Mouse (Mus musculus) midbrain, embryonic 10.5 days (tissue): ENCODE data around the gene Zbtb8os. TPM values are rescaled to one million over a fixed set of nuclear protein-coding genes. Genes with fewer than 3 reads are reported as not detected.

Experiments
- DNase-seq: peaks from one replicate; pipeline ENCODE4 v3.0.0-alpha.2; 2017; ENCODE audit warnings: low spot score
- H3K27ac ChIP-seq: fragments of 300-500 bp; sonication (generic); replicated peaks from 2 replicates; pipeline ENCODE4 v1.5.1; 2016; ENCODE audit warnings: mild to moderate bottlenecking
- H3K27me3 ChIP-seq: fragments of 300-500 bp; sonication (generic); 2 replicates; pipeline ENCODE4 v1.6.1; 2016; ENCODE audit warnings: low read depth, mild to moderate bottlenecking; ENCODE audit not compliant: poor library complexity, severe bottlenecking
- H3K36me3 ChIP-seq: fragments of 300-500 bp; sonication (generic); 2 replicates; pipeline ENCODE4 v1.6.1; 2016; ENCODE audit warnings: mild to moderate bottlenecking, moderate library complexity
- H3K4me1 ChIP-seq: fragments of 300-500 bp; sonication (generic); 2 replicates; pipeline ENCODE4 v1.6.1; 2016
- H3K4me3 ChIP-seq: fragments of 300-500 bp; sonication (generic); 2 replicates; pipeline ENCODE4 v1.5.1; 2016; ENCODE audit warnings: mild to moderate bottlenecking, moderate library complexity
- H3K9me3 ChIP-seq: fragments of 300-500 bp; sonication (generic); replicated peaks from 2 replicates; pipeline ENCODE4 v1.6.1; 2016; ENCODE audit warnings: mild to moderate bottlenecking
- WGBS: fragments of 180-500 bp; shearing (Covaris S2); methylation state at CpG from one replicate; pipeline ENCODE4 v1.1.7; 2016; 5-methylcytosine and 5-hydroxymethylcytosine counted together
- polyA plus RNA-seq: library from polyadenylated mRNA; unstranded; fragments of >200 nt; fragmentation: Nextera tagmentation; extraction: Ambion mirVana; gene quantifications from 2 replicates; pipeline ENCODE4 v1.2.1, GENCODE M21; 2016

Zbtb8os gene
- polyA plus RNA-seq, 1 experiment from 2014 or later, result 48.3 TPM

DNA sequence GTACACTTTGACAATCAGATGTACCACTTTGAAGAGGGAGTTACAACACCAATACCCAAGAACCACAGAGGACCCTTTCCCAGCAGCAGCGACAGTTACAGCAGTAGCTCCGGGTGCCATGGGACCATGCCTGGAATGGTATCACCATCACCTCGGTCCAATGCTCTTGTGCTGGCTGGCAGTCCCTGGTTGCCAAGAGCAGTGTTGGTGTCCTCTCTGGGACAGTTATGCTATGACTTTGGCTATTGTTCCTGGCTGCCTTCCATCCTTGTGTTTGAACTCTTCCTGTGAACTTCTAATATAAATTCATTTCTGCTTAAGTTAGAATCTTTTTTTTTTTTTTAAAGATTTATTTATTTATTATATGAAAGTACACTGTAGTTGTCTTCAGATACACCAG is 48.1 kb downstream of the Zbtb8os start:
- Histone ChIP-seq H3K9me3 (no peaks in the 10 kb centered on the region), H3K27ac (no peak overlapping the region), H3K36me3 (no peaks in the 10 kb centered on the region), H3K4me1 (peaks cover 7% of the 10 kb centered on the region), H3K4me3 (no peak overlapping the region), H3K27me3 (peaks cover 15% of the 10 kb centered on the region)
- DNase-seq, result no peak
- WGBS, result 94% methylated on average over 3 of the region's 3 CpGs

DNA sequence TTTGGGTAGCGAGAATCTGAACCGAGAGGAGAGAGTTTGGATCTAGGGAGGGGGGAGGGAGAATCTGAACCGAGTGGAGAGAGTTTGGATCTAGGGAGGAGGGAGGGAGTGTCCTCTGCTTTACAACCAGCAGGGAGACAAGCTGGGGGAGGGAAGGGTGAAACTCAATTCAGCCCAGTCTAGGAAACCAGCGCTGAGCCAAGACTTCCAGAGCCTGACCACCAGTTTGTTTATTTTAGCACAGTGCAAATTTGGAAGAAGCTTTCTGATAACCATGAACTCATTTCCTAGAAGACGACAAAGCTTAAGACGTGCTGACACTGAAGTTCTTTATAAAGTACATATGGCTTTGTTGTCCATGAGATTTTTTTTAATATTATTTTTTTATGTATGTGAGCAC is 48.9 kb downstream of the Zbtb8os start:
- peaks cover 11% of the 10 kb centered on the region for H3K4me1 ChIP-seq

DNA sequence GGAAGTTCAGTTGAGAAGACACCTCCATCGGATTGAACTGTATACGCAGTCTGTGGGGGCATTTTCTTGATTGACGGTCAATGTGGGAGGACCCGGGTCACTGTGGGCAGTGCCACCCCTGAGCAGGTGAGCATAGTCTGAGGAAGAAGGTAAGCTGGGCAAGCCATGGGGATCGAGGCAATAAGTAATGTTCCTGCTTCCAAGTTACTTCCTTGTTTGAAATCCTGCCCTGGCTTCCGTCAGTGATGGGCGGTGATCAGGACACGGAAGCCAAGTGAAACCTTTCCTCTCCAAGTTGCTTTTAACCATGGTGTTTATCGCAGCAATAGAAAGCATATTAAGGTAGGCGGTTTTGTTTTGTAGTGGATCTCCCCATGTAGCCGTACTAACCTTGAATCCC is 50.2 kb downstream of the Zbtb8os start:
- Histone ChIP-seq H3K27me3 (no peaks in the 10 kb centered on the region), H3K27ac (no peak overlapping the region), H3K4me1 (peaks cover 11% of the 10 kb centered on the region), H3K36me3 (no peaks in the 10 kb centered on the region), H3K4me3 (no peak overlapping the region), H3K9me3 (no peaks in the 10 kb centered on the region)
- WGBS, result 94% methylated on average over 11 of the region's 11 CpGs
- no peak for DNase-seq

More for the DNA sequence above, 48.9 kb downstream of the Zbtb8os start:
- Histone ChIP-seq H3K27me3 (peaks cover 7% of the 10 kb centered on the region), H3K36me3 (no peaks in the 10 kb centered on the region), H3K9me3 (no peaks in the 10 kb centered on the region), H3K4me3 (no peak overlapping the region), H3K27ac (no peak overlapping the region)
- no peak for DNase-seq
- 47% methylated on average over 6 of the region's 6 CpGs for WGBS

DNA sequence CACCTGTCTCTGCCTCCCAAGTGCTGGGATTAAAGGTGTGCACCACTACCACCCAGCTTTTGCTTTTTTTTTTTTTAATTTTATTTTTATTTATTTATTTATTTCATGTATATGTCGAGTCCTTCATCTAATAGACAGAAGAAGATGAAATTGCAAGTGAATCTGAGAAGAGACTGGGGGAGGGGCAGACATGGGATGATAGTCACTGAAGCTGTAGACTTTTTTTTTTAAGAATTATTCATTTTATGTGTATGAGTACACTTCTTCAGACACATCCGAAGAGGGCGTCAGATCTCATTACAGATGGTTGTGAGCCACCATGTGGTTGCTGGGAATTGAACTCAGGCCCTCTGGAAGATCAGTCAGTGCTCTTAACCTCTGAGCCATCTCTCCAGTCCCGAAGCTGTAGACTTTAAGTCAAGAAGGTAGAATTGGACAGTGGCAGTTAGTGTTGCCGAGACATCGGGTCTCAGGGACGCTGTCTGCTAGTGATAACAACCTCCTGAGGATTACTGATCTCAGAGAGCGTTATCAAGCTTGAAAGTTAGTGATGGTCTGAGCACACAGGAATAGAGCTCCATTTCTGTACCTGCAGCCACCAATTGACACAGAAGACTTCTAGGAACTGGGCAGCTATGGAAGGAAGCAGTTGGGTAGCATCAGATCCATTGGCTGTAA is 50.9 kb downstream of the Zbtb8os start:
- no peak for DNase-seq
- H3K4me1 ChIP-seq, result peaks cover 11% of the 10 kb centered on the region
- no peak overlapping the region for H3K4me3 ChIP-seq
- H3K27me3 ChIP-seq, result no peaks in the 10 kb centered on the region
- 91% methylated on average over 8 of the region's 8 CpGs for WGBS
- H3K9me3 ChIP-seq, result no peaks in the 10 kb centered on the region
- H3K36me3 ChIP-seq, result no peaks in the 10 kb centered on the region
- H3K27ac ChIP-seq, result no peak overlapping the region

DNA sequence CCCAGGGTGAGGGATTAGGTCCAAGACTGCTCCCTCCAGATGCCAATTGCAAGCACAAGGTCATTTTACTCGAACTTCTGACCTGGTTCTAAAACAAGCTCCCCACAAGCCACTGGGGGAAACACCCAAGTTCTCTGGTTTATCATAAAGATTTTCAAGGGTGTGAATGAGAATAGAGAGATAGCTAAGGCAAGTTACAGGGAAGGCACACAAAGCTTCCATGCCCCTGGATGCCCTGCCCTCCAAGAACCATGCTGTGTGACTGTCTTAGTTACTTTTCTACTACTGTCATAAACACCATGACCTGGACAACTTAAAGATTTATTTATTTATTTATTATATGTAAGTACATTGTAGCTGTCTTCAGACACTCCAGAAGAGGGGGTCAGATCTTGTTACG is 51.5 kb downstream of the Zbtb8os start:
- DNase-seq, result no peak
- WGBS, result 82% methylated on average over 2 of the region's 2 CpGs
- Histone ChIP-seq H3K4me3 (no peak overlapping the region), H3K27me3 (no peaks in the 10 kb centered on the region), H3K27ac (no peak overlapping the region), H3K9me3 (no peaks in the 10 kb centered on the region), H3K4me1 (peaks cover 11% of the 10 kb centered on the region), H3K36me3 (no peaks in the 10 kb centered on the region)

DNA sequence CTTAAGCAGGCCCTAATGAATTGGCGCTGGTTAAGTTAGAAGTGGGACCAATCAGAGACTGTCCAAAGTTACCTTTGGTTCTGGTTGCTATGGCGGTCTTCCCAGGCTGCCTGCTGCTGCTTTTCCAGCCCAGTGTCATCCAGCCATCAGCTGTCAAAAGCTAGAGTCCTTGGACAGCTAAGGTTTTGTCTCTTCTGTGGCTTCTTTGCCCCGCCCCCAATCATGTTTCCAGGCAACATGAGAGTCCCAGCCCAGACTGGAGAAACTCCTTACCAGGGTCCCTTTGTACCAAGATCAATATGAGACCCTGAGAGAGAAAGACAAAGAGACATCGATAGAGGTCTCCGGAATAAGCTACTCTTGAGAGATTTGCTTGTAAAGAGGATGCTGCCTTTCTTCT is 52.9 kb downstream of the Zbtb8os start:
- H3K4me1 ChIP-seq, result peaks cover 11% of the 10 kb centered on the region
- no peak overlapping the region for H3K4me3 ChIP-seq
- H3K9me3 ChIP-seq, result no peaks in the 10 kb centered on the region
- 69% methylated on average over 5 of the region's 5 CpGs for WGBS
- DNase-seq, result peak; percentile 36
- no peaks in the 10 kb centered on the region for H3K36me3 ChIP-seq
- no peaks in the 10 kb centered on the region for H3K27me3 ChIP-seq
- H3K27ac ChIP-seq, result peak overlapping the region; percentile 43; the same call in 1 of the 2 replicates

DNA sequence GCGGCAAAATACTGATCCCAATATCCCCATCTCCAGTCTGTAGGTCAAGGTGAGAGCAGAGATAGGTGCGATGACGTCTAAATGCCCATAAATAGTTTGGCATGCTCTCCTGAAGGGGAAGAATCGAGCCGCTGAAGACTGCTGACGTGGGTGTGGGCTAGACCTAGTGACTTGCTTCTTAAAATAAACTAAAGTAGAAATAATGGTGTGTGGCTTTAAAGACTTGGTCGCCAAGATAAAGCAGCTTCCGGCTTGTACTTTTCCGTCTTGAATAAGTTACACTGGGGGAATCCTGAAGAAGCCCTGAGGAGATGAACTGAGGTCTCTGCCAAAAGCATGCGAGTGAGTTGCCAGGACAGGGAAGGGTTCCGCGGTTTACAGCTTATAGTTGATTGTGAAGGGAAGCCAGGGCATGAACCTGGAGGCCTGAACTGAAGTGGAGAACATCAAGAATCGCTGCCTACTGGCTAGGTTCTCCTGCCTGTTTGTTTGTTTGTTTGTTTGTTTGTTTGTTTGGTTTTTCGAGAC is 54.8 kb downstream of the Zbtb8os start:
- H3K9me3 ChIP-seq, result no peaks in the 10 kb centered on the region
- no peak overlapping the region for H3K4me3 ChIP-seq
- H3K27ac ChIP-seq, result no peak overlapping the region
- H3K27me3 ChIP-seq, result no peaks in the 10 kb centered on the region
- DNase-seq, result no peak
- WGBS, result 91% methylated on average over 14 of the region's 14 CpGs
- H3K36me3 ChIP-seq, result no peaks in the 10 kb centered on the region
- H3K4me1 ChIP-seq, result peaks cover 20% of the 10 kb centered on the region

DNA sequence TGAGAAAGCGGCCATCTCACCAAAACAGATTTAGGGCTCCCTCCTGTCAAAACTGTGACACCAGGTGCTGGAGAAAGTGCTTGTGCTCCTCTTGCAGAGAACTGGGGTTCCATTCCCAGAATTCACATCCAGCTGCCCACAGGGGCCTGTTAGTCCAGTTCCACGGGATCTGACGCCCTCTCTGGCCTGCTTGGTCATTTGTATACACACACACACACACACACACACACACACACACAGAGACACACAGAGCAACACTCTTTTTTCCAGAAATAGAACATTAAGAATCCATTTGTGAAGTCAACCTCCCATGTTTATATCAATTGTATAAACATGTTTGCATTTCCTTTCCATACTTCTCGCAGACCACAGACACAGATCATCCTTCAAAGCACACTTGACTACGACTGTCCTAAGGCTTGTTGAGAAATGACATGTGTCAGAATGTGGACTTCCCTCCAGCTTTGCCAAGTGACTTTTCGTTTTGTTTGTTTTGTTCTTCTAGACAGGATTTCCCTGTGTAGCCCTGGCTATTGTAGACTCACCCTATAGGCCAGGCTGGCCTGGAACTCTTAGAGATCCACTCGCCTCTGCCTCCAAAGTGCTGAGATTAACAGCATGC is 55.6 kb downstream of the Zbtb8os start:
- no peaks in the 10 kb centered on the region for H3K36me3 ChIP-seq
- H3K27ac ChIP-seq, result no peak overlapping the region
- 90% methylated on average over 7 of the region's 7 CpGs for WGBS
- H3K9me3 ChIP-seq, result no peaks in the 10 kb centered on the region
- H3K27me3 ChIP-seq, result no peaks in the 10 kb centered on the region
- peaks cover 20% of the 10 kb centered on the region for H3K4me1 ChIP-seq
- DNase-seq, result no peak
- H3K4me3 ChIP-seq, result no peak overlapping the region

DNA sequence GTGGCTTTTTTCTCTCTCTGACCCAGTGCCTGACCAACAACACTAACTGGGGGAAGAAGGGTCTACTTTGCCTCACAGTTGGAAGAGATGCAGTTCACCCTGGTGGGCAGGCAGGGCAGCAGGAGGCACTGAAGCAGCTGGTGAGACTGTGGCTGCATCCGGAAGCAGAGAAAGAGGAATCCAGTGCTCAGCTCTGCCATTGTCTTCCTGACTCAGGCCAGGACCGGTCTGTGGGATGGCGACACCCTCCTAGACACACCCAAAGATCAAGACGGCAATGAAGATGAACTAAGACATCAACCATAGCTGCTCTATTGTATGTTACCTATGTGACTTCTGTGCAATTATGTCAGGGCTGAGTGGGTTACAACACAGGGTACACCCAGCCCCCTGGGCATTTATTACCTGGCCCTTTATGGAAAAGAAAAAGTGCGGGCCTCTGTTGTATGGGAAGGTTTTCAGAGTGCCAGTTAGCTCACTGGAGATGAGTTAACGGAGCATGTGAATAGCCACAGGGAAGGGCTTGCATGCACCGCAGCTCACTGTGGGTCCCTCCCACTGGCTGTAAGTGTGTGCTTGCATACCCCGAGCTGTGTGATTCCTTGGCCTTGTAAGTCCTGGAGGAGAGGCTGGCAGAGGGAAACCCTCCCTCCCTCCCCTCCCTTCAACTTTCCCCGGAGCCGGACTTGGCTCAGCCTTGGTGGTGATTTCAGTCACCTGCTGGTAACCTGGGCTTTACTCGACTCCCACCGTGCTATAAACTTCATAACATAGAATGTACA is 58.8 kb downstream of the Zbtb8os start:
- no peaks in the 10 kb centered on the region for H3K36me3 ChIP-seq
- 43% methylated on average over 12 of the region's 12 CpGs for WGBS
- no peaks in the 10 kb centered on the region for H3K27me3 ChIP-seq
- H3K9me3 ChIP-seq, result no peaks in the 10 kb centered on the region
- 0 out of 2 replicates have a peak overlapping the region, but pooled peaks have one; percentile 23 for H3K27ac ChIP-seq
- H3K4me1 ChIP-seq, result peaks cover 9% of the 10 kb centered on the region
- DNase-seq, result no peak
- no peak overlapping the region for H3K4me3 ChIP-seq

DNA sequence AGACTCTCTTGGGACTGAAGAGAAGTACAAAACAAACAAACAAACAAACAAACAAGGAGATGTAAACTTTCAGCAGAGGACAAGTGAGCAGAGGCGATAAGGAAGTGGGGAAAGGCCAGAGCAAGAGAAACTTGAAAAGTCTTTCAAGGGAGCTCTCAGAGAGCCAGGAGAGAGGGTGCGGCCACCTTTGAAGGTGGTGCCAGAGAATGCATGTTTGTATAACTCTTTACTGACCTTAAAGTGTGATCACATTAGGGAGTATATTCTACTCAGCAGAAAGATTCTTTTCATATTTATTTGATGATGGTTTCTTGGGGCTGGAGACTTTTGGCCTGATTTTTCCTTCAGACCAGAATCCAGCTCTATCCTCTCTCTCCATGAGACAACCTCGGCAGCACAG is 61.5 kb downstream of the Zbtb8os start:
- Histone ChIP-seq H3K36me3 (no peaks in the 10 kb centered on the region), H3K4me3 (no peak overlapping the region), H3K9me3 (no peaks in the 10 kb centered on the region), H3K27me3 (no peaks in the 10 kb centered on the region), H3K4me1 (peaks cover 9% of the 10 kb centered on the region), H3K27ac (no peak overlapping the region)
- WGBS, result 86% methylated on average over 3 of the region's 3 CpGs
- no peak for DNase-seq

DNA sequence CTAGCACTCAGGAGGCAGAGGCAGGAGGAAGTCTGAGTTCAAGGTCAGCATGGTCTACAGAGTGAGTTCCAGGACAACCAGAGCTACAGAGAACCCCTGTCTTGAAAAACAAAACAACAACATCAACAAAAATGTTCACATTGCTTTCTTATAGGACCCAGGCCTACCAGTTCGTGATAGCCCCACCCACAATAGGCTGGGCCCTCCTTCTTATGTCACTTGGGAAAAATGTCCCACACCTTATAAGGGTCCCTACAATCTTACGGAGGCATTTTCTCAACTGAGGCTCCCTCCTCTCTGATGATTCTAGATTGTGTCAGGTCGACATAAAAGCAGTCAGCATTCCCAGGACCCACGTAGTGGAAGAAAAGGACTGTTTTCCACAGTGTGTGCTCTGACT is 64.3 kb downstream of the Zbtb8os start:
- Histone ChIP-seq H3K4me3 (no peak overlapping the region), H3K27ac (no peak overlapping the region), H3K27me3 (no peaks in the 10 kb centered on the region), H3K9me3 (no peaks in the 10 kb centered on the region), H3K36me3 (no peaks in the 10 kb centered on the region), H3K4me1 (peaks cover under 1% of the 10 kb centered on the region; the same call in 1 of the 2 replicates)
- no peak for DNase-seq
- 81% methylated on average over 4 of the region's 4 CpGs for WGBS
